Mouse (Mus musculus) left cerebral cortex, adult 8-10 months (tissue): ENCODE measurements around the gene Dph5. TPM values are rescaled to one million over a fixed set of nuclear protein-coding genes. Genes with fewer than 3 reads are reported as not detected.

ENCODE experiments used
- DNase-seq, 2 experiments: peaks; one replicate each; pipeline ENCODE4 v3.0.0; 2022; ENCODE audit warnings: low spot score in 2 of 2
- total RNA-seq, 4 experiments: library from RNA; stranded (reverse); gene quantifications; 2 replicates each; pipeline ENCODE4 v1.2.4; 2022

The Dph5 gene
- total RNA-seq, 4 experiments from 2014 or later: 11.3 to 16.8 (median 13.2) TPM

- DNase-seq: peak in 1 of 2 experiments; percentile 36
Observed at GRCm38 (mm10) chr3:115949921-115950877, 62.6 kb downstream of the Dph5 start.

GRCm38 (mm10) chr3:115951221-115951620 is 63.6 kb downstream of the Dph5 start:
- no peak for DNase-seq

- no peak for DNase-seq
Observed at GRCm38 (mm10) chr3:115952356-115952755, 64.7 kb downstream of the Dph5 start.

DNA sequence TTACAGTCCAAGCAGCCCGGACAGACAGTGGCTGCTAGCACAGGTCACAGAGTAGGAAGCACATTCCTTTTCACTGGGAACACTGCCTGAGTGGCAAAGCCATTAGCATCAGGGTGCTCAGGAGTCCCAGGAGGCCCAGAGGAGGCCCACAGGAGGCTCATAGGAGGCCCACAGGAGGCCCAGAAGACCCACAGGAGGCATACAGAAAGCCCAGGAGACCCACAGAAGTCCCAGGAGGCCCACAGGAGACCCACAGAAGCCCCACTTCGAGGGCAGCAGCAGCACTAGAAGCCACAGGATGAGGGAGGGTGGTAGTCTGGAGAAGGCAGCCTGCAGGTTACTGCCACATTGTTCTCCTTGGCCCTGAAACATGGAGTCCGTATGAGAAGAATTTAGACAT is 65.5 kb downstream of the Dph5 start:
- no peak for DNase-seq

GRCm38 (mm10) chr3:115957223-115957622 is 69.6 kb downstream of the Dph5 start:
- no peak for DNase-seq

GRCm38 (mm10) chr3:115961311-115962027 is 73.8 kb downstream of the Dph5 start:
- no peak for DNase-seq

- DNase-seq: no peak
Observed at GRCm38 (mm10) chr3:115962028-115962415, 74.4 kb downstream of the Dph5 start.

GRCm38 (mm10) chr3:115963597-115963996 is 76.0 kb downstream of the Dph5 start:
- no peak for DNase-seq

- DNase-seq: no peak
Observed at GRCm38 (mm10) chr3:115964071-115964470, 76.4 kb downstream of the Dph5 start.

DNA sequence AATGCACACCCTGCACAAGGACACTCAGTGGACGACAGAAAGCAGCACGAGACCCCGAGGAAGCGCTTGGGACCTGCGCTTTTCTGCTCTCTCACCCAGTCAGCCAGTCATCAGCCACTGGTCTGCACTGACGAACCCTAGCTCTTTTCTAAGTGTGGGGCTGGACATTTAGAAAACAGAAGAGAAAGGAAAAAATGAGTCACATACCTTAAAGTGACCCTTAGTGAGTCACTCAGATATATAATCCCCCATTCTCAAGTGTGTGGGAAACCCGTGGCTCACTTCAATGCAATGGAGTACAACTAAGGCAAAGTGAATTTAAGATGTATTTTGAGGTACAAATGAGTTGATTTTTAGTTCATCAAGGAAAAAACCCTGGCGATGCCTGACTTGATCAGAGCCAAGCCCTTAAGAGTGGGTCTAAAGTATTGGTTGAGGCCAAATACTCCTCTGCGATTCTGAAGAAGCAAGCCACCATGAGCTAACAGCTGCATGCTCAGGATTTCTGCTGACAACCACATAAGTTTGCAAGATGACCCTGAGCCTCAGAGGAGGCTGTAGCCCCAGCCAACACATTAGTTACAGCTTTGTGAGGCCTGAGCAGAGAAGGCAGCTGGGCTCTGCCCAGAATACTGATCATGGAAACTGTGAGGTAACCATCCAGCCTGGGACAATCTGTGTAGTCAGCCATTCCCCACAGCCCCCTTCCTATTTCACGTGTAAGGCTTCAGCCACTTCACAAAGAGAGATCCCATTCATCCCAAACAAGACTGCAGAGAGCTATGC is 81.3 kb downstream of the Dph5 start:
- no peak for DNase-seq

DNA sequence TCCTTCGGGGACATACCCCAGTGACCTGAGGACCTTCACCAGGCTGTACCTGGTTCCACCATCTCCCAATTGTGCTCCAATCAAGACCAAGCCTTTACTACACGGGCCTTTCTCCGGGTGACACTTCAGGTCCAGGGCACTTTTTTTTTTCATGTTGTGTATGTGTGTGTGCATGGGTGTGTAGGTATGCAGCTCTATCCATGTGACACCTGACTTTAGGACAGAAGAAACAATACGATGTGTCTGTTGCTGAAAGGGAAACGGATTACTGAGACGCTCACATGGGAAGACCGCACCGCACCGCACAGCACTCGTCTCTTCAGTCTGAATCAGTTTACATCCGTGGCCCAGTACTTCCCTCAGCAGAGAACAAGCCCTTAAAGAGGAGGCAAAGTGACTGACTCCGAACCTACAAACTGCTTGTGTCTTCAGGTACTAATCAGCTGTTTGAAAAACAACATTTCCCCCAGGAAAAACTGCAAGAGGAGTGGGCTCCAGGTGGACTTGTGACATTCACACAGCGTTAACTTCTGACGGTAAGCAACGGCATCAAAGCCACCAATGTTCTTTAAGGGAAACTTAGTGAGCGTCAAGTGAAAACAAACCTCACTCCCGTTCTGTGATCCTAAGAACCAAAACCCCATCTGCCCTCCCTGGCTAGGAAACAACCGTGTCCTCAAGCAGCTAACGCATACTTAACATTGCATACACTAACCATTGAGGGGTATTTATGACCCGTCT is 83.6 kb downstream of the Dph5 start:
- no peak for DNase-seq

DNA sequence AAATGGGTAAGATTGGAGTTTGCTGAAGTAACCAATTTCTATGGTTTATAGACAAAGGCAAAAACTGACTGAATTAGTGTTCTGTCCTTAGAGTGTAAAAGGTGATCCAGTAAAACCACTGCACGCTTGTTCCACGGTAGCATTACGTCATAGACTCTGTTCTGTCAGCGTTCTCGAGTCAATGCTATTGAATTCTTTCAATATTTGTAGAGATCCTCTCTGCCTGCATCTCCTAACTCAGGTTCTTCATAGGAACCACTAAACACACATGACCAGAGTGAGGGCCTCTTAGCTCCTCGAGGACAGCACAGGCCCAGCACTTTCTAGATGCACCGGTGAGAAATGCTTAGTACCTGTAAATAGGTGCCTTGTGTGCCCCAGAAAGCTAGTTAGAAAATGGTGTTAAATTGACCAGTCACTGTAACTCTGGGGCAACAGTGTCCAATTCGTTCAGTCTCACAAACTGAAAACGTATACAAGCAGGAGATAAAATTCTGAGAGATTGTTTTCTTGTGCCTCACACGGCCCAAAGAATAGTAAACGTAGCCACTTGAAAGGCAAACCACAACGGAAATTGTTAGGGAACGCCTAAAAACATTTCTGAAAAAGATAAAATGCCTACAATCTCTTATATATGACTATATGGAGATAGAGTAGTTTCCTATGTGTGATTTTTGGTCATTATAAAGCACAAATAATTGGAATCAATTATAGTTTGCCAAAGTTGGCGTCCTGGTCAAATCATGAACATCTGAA is 84.4 kb downstream of the Dph5 start:
- no peak for DNase-seq

DNA sequence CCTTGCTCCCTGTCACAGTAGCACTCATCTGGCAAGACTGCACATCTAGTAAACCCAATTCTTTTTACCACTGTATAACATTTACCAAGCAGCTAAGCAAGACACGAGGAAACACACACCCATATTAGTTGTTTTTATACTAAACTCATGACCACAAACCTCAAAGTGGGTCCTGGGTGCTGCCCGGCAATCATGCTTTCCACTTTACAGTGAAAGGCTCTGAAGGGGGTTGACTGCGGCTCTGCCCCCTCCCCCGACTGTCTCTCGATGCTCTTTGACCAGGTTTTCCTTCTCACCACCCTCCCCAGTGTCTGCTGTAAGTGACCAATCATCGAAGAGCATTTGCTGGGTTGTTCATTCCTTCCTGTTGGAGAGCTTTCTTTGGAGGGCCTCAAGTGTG is 86.6 kb downstream of the Dph5 start:
- DNase-seq: no peak

DNA sequence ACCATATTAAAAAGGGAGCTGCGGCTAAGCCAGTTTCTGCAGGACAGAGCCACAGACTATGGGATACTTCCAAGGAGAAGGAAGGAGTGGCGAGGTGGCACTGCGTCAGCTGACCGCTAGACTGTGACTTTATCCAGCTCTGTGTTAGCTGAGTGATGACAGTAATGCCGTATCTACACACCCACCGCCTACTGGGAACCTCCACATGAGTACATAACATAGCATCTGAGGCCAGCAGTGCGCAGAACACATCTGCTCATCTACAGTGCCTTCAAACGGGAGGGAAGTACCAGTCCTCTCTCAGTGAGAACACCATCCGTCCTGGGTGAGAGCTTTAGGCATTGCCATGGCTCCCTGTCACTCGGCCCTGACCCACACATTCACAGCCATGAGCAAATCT is 87.4 kb downstream of the Dph5 start:
- no peak for DNase-seq

- DNase-seq: no peak
Observed at GRCm38 (mm10) chr3:115979000-115979399, 91.4 kb downstream of the Dph5 start.

DNA sequence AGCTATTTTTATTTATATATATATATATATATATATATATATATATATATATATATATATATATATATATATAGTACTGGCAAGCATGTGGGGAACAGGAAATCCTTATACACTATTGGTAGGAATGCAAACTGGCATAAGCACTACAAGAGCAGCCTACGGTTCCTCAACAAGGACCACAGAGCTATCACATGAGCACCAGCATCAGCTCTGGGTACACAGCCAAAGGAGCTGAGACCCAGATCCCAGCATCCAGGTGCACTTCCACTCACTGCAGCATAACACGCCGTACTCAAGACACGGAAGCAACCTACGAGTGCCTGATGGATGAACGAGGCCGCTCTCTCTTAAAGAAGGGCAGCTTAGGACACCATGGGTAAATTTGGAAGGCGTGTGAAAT is 95.6 kb downstream of the Dph5 start:
- DNase-seq: peak in 1 of 2 experiments; percentile 22
